Mouse (Mus musculus): ENCODE data around the gene Erp44.

- TF ChIP-seq CHD2 (IDR thresholded peaks at IDR 0.05; ENCODE audit: low read depth, low read length) (no peak), HCFC1 (IDR thresholded peaks at IDR 0.05; ENCODE audit: borderline replicate concordance, insufficient read depth, low read length) (no peak)
Measured at GRCm38 (mm10) chr4:48155864-48156263, 123.5 kb downstream of the Erp44 start.

All from ES-E14 (cell line).